Mouse (Mus musculus): ENCODE data around the gene Cdkl2. TPM values are rescaled to one million over a fixed set of nuclear protein-coding genes. Genes with fewer than 3 reads are reported as not detected.

The Cdkl2 gene
- polyA plus RNA-seq, 1 experiment from 2014 or later = 1.6 TPM

DNA sequence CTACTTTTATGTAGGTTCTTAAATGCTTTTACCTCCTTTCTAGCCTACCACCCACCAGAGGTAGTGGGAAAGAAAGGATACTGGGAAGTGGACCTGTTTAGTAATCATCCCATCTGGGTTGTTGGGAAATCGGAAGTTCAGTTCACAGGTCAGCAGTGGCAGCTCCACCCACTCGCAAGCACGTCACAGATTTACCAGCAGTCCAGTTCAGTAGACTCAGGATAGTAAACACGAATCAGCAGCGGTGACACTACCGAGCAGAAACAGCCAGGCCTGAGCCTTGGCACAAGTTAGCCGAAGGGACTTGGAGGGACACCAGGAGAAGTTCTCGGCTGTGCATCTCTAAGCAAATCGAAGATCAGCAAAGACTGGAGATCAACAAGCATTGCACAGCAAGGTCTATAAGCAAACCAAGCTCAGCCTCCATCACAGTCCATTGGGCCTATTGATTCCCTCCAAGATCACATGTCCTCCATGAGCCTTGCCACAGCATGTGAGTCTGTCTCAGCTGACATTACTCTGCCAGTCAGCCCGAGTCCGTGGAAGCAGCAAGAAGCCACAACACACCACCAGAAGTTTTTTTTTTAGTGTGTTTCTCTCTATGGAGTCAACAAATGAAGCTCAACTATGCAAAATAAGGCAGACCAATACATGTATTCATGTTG, 62.4 kb downstream of the Cdkl2 start:
- Histone ChIP-seq H3K9ac (replicated peaks; ENCODE audit: low read length) (no peak overlapping the region), H3K4me1 (ENCODE audit: insufficient read depth, low read length) (no peaks in the 10 kb centered on the region), H3K4me3 (ENCODE audit: low read length) (no peak overlapping the region), H3K36me3 (ENCODE audit: insufficient read depth, low read length) (no peaks in the 10 kb centered on the region), H3K27me3 (ENCODE audit: insufficient read depth, low read length) (no peaks in the 10 kb centered on the region), H3K27ac (ENCODE audit: low read length) (no peak overlapping the region), H3K9me3 (ENCODE audit: low read length) (no peaks in the 10 kb centered on the region), H3K4me2 (replicated peaks; ENCODE audit: low read depth, low read length) (no peak overlapping the region)
- ATAC-seq (ENCODE audit: low FRiP score, low TSS enrichment) = no peak
- 88% methylated on average over 11 of the region's 11 CpGs for WGBS

DNA sequence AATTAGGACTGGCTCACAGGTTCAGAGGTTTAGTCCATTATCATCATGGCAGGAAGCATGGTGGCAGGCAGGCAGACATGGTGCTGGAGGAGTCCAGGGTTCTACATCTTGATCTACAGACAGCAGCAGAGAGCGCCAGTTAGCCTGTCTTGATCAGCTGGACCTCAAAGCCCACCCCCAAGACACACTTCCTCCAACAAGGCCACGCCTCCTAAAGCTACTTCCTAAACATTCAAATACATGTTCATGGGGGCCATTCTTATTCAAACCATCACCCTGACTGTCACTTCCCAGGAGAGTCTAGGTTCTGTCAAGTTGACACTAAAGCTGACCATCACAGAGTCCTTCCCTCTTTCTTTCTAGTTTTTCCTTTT, 66.3 kb downstream of the Cdkl2 start:
- no peaks in the 10 kb centered on the region for H3K9me3 ChIP-seq (ENCODE audit: low read length)
- no peak for ATAC-seq (ENCODE audit: low FRiP score, low TSS enrichment)
- no peaks in the 10 kb centered on the region for H3K36me3 ChIP-seq (ENCODE audit: insufficient read depth, low read length)
- WGBS = 66% methylated on average over 2 of the region's 2 CpGs
- H3K4me3 ChIP-seq (ENCODE audit: low read length) = no peak overlapping the region
- no peak overlapping the region for H3K9ac ChIP-seq (replicated peaks; ENCODE audit: low read length)
- no peak overlapping the region for H3K27ac ChIP-seq (ENCODE audit: low read length)
- H3K4me2 ChIP-seq (replicated peaks; ENCODE audit: low read depth, low read length) = no peak overlapping the region
- H3K27me3 ChIP-seq (ENCODE audit: insufficient read depth, low read length) = no peaks in the 10 kb centered on the region
- no peaks in the 10 kb centered on the region for H3K4me1 ChIP-seq (ENCODE audit: insufficient read depth, low read length)

DNA sequence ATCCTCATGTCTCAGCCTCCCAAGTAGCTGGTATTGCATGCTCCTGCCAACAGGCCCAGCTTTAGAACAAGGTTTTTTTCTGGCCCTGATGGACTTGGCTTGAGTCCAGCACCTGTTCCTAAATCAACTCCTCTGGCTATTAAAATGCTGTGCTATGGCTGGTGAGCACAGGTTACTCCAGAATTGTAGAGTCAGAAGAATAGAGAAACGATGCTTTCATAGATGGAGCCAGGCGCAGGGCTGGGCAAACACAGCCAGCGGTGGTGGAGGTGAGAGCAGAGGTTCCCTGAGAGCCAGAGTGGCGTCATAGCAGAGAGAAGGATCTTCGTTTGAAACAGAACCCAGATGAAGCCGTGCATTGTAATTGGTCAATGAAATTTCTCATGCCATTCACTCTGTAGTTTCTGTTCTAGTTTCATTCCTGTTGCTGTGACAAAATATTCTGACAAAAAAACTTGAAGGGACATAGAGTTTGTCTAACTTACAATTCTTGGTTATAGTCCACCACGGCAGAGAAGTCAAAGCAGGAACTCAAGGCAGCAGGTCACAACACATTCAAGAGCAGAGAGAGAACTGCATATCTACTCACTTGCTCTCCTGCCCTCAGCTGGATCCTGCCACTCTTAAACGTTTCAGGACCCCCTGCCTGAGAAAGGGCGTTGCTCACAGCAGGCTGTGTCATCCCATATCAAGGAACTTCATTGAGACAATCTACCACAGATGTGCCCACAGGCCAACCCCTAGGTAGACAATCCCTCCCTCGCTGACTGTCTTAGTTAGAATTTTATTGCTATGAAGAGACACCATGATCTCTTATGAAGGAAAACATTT, 66.9 kb downstream of the Cdkl2 start:
- no peak overlapping the region for H3K4me3 ChIP-seq (ENCODE audit: low read length)
- no peak overlapping the region for H3K27ac ChIP-seq (ENCODE audit: low read length)
- no peaks in the 10 kb centered on the region for H3K27me3 ChIP-seq (ENCODE audit: insufficient read depth, low read length)
- H3K4me2 ChIP-seq (replicated peaks; ENCODE audit: low read depth, low read length) = no peak overlapping the region
- no peaks in the 10 kb centered on the region for H3K36me3 ChIP-seq (ENCODE audit: insufficient read depth, low read length)
- ATAC-seq (ENCODE audit: low FRiP score, low TSS enrichment) = no peak
- no peaks in the 10 kb centered on the region for H3K9me3 ChIP-seq (ENCODE audit: low read length)
- H3K4me1 ChIP-seq (ENCODE audit: insufficient read depth, low read length) = no peaks in the 10 kb centered on the region
- 77% methylated on average over 10 of the region's 10 CpGs for WGBS
- H3K9ac ChIP-seq (replicated peaks; ENCODE audit: low read length) = no peak overlapping the region

DNA sequence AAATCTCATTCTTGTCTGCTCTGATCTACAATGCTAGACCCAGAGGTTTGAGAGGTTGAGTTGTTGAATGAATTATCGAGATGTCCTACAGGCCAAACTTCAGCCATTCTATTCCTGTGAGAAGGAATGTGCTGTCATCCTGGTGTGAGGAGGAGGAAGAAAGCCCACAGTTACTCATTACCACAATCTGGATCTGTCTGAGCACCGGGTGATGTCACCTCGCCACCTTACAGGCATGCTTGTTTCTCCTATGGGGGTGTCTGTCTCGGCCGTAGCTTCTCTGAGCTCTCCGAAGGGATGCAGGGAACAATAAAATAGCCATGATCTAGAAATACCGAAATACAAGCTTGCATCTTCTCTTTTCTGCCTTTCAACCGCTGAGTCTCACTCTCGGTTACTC, 67.9 kb downstream of the Cdkl2 start:
- Histone ChIP-seq H3K9me3 (ENCODE audit: low read length) (no peaks in the 10 kb centered on the region), H3K4me1 (ENCODE audit: insufficient read depth, low read length) (no peaks in the 10 kb centered on the region), H3K9ac (replicated peaks; ENCODE audit: low read length) (no peak overlapping the region), H3K4me3 (ENCODE audit: low read length) (no peak overlapping the region), H3K27me3 (ENCODE audit: insufficient read depth, low read length) (no peaks in the 10 kb centered on the region), H3K36me3 (ENCODE audit: insufficient read depth, low read length) (no peaks in the 10 kb centered on the region), H3K27ac (ENCODE audit: low read length) (no peak overlapping the region), H3K4me2 (replicated peaks; ENCODE audit: low read depth, low read length) (no peak overlapping the region)
- no peak for ATAC-seq (ENCODE audit: low FRiP score, low TSS enrichment)
- 90% methylated on average over 9 of the region's 9 CpGs for WGBS

DNA sequence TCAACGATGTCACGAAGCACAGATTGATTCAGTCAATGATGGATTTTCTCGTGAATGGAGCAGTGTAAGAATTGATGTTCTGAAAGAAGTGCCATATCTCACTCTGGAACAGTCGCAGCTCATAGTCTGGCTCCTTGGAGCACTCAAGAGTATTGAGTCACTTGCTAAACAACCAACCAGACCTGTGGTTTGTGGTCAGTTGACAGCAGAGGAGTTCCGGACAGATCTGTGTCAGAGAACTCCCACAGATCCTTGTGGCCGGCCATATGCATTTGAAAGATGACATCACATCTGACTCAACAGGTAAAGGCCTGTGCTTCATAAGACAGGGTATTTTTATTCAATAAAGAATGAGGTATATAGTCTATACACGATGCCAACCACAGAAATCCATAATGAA, 69.7 kb downstream of the Cdkl2 start:
- Histone ChIP-seq H3K36me3 (ENCODE audit: insufficient read depth, low read length) (no peaks in the 10 kb centered on the region), H3K27ac (ENCODE audit: low read length) (no peak overlapping the region), H3K9ac (replicated peaks; ENCODE audit: low read length) (no peak overlapping the region), H3K4me1 (ENCODE audit: insufficient read depth, low read length) (no peaks in the 10 kb centered on the region), H3K9me3 (ENCODE audit: low read length) (no peaks in the 10 kb centered on the region), H3K4me3 (ENCODE audit: low read length) (no peak overlapping the region), H3K27me3 (ENCODE audit: insufficient read depth, low read length) (no peaks in the 10 kb centered on the region), H3K4me2 (replicated peaks; ENCODE audit: low read depth, low read length) (no peak overlapping the region)
- WGBS = 89% methylated on average over 7 of the region's 7 CpGs
- no peak for ATAC-seq (ENCODE audit: low FRiP score, low TSS enrichment)

DNA sequence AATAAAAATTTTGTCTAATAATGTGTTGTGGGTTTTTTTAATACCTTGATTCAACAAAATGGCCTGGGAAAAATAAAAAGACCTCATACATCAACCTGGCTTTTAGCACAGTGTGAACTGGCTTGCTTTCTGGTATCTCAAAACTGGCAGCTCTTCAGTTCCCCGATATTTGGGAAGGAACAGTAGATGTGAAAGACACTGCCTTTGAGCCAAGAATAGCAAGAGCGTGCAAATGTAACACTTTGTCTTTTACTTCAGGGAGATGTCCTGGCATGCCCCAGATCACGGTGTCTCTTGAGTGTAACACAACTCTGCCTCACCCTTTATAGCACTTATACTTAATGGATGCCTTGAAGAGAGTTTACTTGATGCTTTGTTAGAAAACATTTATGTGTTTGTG, 71.6 kb downstream of the Cdkl2 start:
- no peak for ATAC-seq (ENCODE audit: low FRiP score, low TSS enrichment)
- no peaks in the 10 kb centered on the region for H3K9me3 ChIP-seq (ENCODE audit: low read length)
- no peaks in the 10 kb centered on the region for H3K27me3 ChIP-seq (ENCODE audit: insufficient read depth, low read length)
- no peak overlapping the region for H3K4me3 ChIP-seq (ENCODE audit: low read length)
- no peaks in the 10 kb centered on the region for H3K36me3 ChIP-seq (ENCODE audit: insufficient read depth, low read length)
- H3K9ac ChIP-seq (replicated peaks; ENCODE audit: low read length) = no peak overlapping the region
- no peaks in the 10 kb centered on the region for H3K4me1 ChIP-seq (ENCODE audit: insufficient read depth, low read length)
- H3K4me2 ChIP-seq (replicated peaks; ENCODE audit: low read depth, low read length) = no peak overlapping the region
- no peak overlapping the region for H3K27ac ChIP-seq (ENCODE audit: low read length)
- WGBS = 86% methylated on average over 3 of the region's 3 CpGs

DNA sequence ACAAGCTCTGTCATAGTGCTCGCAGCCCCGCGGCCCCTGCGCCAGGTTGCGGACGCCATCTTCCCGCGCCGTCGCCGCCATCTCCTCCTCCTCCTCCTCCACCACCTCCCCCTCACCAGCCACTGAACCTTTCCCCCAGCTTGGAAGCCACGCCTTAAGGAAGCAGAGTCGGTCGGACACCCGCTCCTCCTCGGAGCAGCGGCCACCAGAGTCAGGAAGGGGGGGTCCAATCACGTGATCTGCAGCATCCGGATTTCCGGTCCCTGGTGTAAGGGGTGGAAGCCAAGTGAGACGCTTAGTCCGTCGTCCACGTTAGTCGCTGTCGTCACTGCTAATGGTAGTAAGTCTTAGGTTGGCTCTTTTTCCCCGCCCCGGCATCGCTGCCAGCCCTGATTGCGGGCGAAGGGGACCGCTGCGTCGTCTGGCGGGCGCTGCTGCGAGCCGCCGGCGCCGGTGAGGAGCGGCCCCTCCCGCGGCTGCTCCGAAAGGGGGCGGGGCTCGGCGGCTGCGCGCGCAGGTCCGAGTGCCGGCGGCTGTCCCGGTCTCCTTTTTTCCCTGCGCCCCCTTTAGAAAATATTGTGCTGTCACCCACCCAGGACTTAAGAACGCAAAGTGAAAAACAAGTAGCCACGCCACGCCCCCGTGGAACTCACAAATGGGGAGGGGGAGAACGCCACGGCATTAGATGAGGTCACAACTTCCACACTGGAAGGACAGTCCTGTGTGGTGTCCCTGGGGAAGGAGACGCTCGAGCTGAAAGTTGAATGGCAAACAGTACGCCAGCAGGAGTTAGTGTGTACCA, 80.8 kb downstream of the Cdkl2 start, which contains the start of gene Rchy1:
TSS of gene Rchy1 (minus strand) at position 430 of the 802 bp plus-strand sequence.
- peaks cover 25% of the 10 kb centered on the region for H3K4me1 ChIP-seq (ENCODE audit: insufficient read depth, low read length)
- H3K27me3 ChIP-seq (ENCODE audit: insufficient read depth, low read length) = no peaks in the 10 kb centered on the region
- H3K36me3 ChIP-seq (ENCODE audit: insufficient read depth, low read length) = peaks cover 4% of the 10 kb centered on the region; the same call in 1 of the 2 replicates
- under 1% methylated on average over 65 of the region's 65 CpGs for WGBS
- H3K4me3 ChIP-seq (ENCODE audit: low read length) = peak within 1 kb of the TSS; percentile 90
- peak within 1 kb of the TSS; percentile 78 for H3K4me2 ChIP-seq (replicated peaks; ENCODE audit: low read depth, low read length)
- H3K9me3 ChIP-seq (ENCODE audit: low read length) = no peaks in the 10 kb centered on the region
- peak within 1 kb of the TSS; percentile 99 for H3K27ac ChIP-seq (ENCODE audit: low read length)
- ATAC-seq (ENCODE audit: low FRiP score, low TSS enrichment) = peak; percentile 98
- peak within 1 kb of the TSS; percentile 85 for H3K9ac ChIP-seq (replicated peaks; ENCODE audit: low read length)

DNA sequence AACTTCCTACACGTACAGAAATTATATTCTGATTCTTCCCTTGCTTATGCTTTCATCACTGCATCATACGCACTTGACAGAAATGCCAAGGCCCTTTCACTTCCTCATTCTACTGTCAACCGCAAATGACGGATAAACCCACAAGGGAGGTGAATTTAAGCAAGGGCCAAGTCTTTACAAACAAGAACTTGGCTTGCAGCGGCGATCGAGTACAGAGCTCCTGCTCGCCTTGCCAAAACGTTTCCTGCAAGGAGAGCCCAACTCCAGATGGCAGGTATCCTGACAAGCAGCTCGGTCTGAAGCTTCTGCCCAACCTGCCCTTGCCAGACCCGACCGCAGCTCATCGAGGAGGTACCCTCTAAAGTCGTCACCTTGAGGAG, 81.4 kb downstream of the Cdkl2 start:
- Histone ChIP-seq H3K9ac (replicated peaks; ENCODE audit: low read length) (peak overlapping the region; percentile 85), H3K4me3 (ENCODE audit: low read length) (peak overlapping the region; percentile 90), H3K4me1 (ENCODE audit: insufficient read depth, low read length) (peaks cover 25% of the 10 kb centered on the region), H3K27ac (ENCODE audit: low read length) (peak overlapping the region; percentile 99), H3K27me3 (ENCODE audit: insufficient read depth, low read length) (no peaks in the 10 kb centered on the region), H3K4me2 (replicated peaks; ENCODE audit: low read depth, low read length) (peak overlapping the region; percentile 78), H3K36me3 (ENCODE audit: insufficient read depth, low read length) (peaks cover 8% of the 10 kb centered on the region), H3K9me3 (ENCODE audit: low read length) (no peaks in the 10 kb centered on the region)
- no peak for ATAC-seq (ENCODE audit: low FRiP score, low TSS enrichment)
- WGBS = under 1% methylated on average over 14 of the region's 14 CpGs

DNA sequence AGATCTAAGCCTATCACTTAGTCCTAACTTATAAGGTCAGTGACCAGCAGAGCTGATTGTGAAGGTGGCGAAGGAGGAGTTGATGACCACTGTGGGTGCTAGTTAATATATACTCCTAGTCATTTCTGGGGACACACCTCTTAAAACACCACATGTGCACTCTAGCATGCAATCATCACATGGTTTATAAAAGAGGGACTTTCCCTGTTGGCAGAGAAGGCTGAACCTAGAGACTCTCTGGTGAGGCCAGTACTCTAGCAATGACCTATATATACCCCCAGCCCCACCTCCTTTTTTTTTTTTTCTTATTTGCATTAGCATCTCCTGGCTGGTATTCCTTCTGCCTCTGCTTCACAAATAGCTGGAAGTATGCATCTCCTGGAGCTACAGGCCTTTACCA, 82.3 kb downstream of the Cdkl2 start:
- Histone ChIP-seq H3K36me3 (ENCODE audit: insufficient read depth, low read length) (peaks cover 13% of the 10 kb centered on the region), H3K4me3 (ENCODE audit: low read length) (peak overlapping the region; percentile 90), H3K27ac (ENCODE audit: low read length) (peak overlapping the region; percentile 34; the same call in 1 of the 2 replicates), H3K4me2 (replicated peaks; ENCODE audit: low read depth, low read length) (peak overlapping the region; percentile 78), H3K27me3 (ENCODE audit: insufficient read depth, low read length) (no peaks in the 10 kb centered on the region), H3K9me3 (ENCODE audit: low read length) (no peaks in the 10 kb centered on the region), H3K9ac (replicated peaks; ENCODE audit: low read length) (peak overlapping the region; percentile 51), H3K4me1 (ENCODE audit: insufficient read depth, low read length) (peaks cover 25% of the 10 kb centered on the region)
- ATAC-seq (ENCODE audit: low FRiP score, low TSS enrichment) = no peak
- WGBS = 83% methylated on average over 1 of the region's 1 CpGs
